Mouse (Mus musculus) limb, embryonic 14.5 days (tissue): ENCODE results near the gene Phf5a. TPM values are rescaled to one million over a fixed set of nuclear protein-coding genes. Genes with fewer than 3 reads are reported as not detected.
"Not testable (repeated sequence)": the region's sequence is repeated elsewhere in the genome, so short reads cannot be mapped to it uniquely, and the experiment has no call there.

Experiments used
- ATAC-seq: fragments of 200-750 bp; cut with Nextera tagmentation; 2 replicates; pipeline ENCODE4 v1.8.0; 2017; ENCODE audit warnings: low read depth, moderate number of reproducible peaks, moderate TSS enrichment; ENCODE audit not compliant: low FRiP score
- DNase-seq: peaks from one replicate; pipeline ENCODE4 v3.0.0-alpha.2; 2015; ENCODE audit warnings: low spot score
- H3K27ac ChIP-seq: fragments of 300-500 bp; sonication (generic); replicated peaks from 2 replicates; pipeline ENCODE4 v1.5.1; 2014; ENCODE audit warnings: low read depth, mild to moderate bottlenecking, low read length, moderate library complexity, mixed read lengths
- H3K27me3 ChIP-seq: fragments of 300-500 bp; sonication (generic); 2 replicates; pipeline ENCODE4 v1.6.1; 2014; ENCODE audit warnings: low read length, mixed read lengths; ENCODE audit not compliant: control insufficient read depth, insufficient read depth
- H3K36me3 ChIP-seq: fragments of 300-500 bp; sonication (generic); 2 replicates; pipeline ENCODE4 v1.6.1; 2014; ENCODE audit warnings: mild to moderate bottlenecking, low read length, moderate library complexity, mixed read lengths; ENCODE audit not compliant: control insufficient read depth, insufficient read depth
- H3K4me1 ChIP-seq: fragments of 300-500 bp; sonication (generic); 2 replicates; pipeline ENCODE4 v1.6.1; 2014; ENCODE audit warnings: antibody characterized with exemption, low read length, mixed read lengths; ENCODE audit not compliant: control insufficient read depth, insufficient read depth
- H3K4me2 ChIP-seq: fragments of 300-500 bp; sonication (generic); replicated peaks from 2 replicates; pipeline ENCODE4 v1.6.1; 2014; ENCODE audit warnings: low read depth, mild to moderate bottlenecking, low read length, moderate library complexity; ENCODE audit not compliant: severe bottlenecking
- H3K4me3 ChIP-seq: fragments of 300-500 bp; sonication (generic); replicated peaks from 2 replicates; pipeline ENCODE4 v1.5.1; 2014; ENCODE audit warnings: low read length
- H3K9ac ChIP-seq: fragments of 300-500 bp; sonication (generic); 2 replicates; pipeline ENCODE4 v1.6.1; 2014; ENCODE audit warnings: mild to moderate bottlenecking, low read depth, low read length, moderate library complexity; ENCODE audit not compliant: severe bottlenecking
- H3K9me3 ChIP-seq: fragments of 300-500 bp; sonication (generic); 2 replicates; pipeline ENCODE4 v1.6.1; 2016; ENCODE audit warnings: low read length; ENCODE audit not compliant: control insufficient read depth
- POLR2A ChIP-seq: fragments of 200-500 bp; IDR thresholded peaks from 2 replicates; pipeline ENCODE4 v1.8.0; 2012; ENCODE audit warnings: inconsistent platforms, mild to moderate bottlenecking, moderate library complexity, borderline replicate concordance; ENCODE audit not compliant: insufficient read depth, insufficient read length; ENCODE audit errors: extremely low read depth
- WGBS: fragments of 180-500 bp; shearing (Covaris S2); extraction: QIAGEN DNeasy Blood & Tissue Kit; methylation state at CpG from one replicate; pipeline ENCODE4 v1.1.7; 2014; 5-methylcytosine and 5-hydroxymethylcytosine counted together
- polyA plus RNA-seq, 2 experiments: library from polyadenylated mRNA; depleted of rRNA in 1 of 2; stranded (reverse) in 1 of 2; unstranded in 1 of 2; fragments of >200 nt; fragmentation: Nextera tagmentation in 1 of 2; extraction: Ambion mirVana in 1 of 2; gene quantifications; 2 replicates each; pipeline versions ENCODE4 v1.2.1 to v1.2.3; 2012 to 2014

Gene Phf5a
- polyA plus RNA-seq, 2 experiments = 96.8 to 163 TPM

DNA sequence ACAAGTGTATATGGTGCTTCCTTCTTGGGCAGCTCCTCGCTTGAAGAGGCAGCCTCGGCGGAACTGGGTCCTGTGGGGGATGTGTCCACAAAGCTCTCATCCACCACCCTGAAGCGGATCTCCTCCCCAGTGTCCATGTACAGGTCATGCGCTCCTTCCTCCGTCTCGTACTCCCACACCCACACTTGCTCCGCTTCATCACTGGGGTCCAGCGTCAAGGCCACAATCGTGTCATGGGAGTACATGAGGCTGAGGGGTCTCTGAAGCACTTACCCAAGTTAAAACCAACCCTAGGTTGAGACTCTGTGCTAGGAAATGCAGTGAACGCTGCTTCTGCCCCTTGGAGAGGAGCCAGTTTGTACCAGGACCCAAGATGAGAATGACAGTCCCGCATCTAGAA, 45.5 kb upstream of the Phf5a start:
- no peaks in the 10 kb centered on the region for H3K9me3 ChIP-seq
- H3K4me3 ChIP-seq = no peak overlapping the region
- no peaks in the 10 kb centered on the region for H3K27me3 ChIP-seq
- WGBS = 92% methylated on average over 12 of the region's 12 CpGs
- DNase-seq = no peak
- no peaks in the 10 kb centered on the region for H3K4me1 ChIP-seq
- no peak for TF ChIP-seq POLR2A
- H3K4me2 ChIP-seq = no peak overlapping the region
- peaks cover 61% of the 10 kb centered on the region for H3K36me3 ChIP-seq
- no peak for ATAC-seq
- H3K9ac ChIP-seq = no peak overlapping the region
- H3K27ac ChIP-seq = no peak overlapping the region

DNA sequence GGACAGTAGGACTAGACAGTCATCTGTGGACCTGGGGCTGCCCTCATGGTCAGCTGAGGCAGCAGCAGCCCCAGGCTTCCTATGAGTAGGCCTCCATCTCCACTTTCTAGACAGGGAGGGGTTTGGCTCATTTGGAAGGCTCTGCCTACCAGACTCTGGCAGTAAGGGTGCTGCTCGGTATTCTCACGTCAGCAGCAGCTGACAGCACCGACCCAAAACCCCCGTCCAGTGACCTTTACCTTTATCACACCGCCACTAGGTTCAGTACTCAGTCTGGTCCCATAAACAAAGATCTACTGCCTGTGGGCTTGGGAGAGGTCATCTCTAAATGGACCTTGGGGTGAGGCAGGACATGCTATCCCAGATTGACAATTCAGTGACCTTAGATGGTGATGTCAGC, 44.0 kb upstream of the Phf5a start:
- no peak overlapping the region for H3K4me3 ChIP-seq
- DNase-seq (no peak), ATAC-seq (no peak)
- no peak overlapping the region for H3K9ac ChIP-seq
- H3K27ac ChIP-seq = no peak overlapping the region
- WGBS = 84% methylated on average over 5 of the region's 5 CpGs
- no peak for TF ChIP-seq POLR2A
- no peaks in the 10 kb centered on the region for H3K27me3 ChIP-seq
- peaks cover 76% of the 10 kb centered on the region for H3K36me3 ChIP-seq
- H3K4me1 ChIP-seq = no peaks in the 10 kb centered on the region
- H3K9me3 ChIP-seq = no peaks in the 10 kb centered on the region
- no peak overlapping the region for H3K4me2 ChIP-seq

DNA sequence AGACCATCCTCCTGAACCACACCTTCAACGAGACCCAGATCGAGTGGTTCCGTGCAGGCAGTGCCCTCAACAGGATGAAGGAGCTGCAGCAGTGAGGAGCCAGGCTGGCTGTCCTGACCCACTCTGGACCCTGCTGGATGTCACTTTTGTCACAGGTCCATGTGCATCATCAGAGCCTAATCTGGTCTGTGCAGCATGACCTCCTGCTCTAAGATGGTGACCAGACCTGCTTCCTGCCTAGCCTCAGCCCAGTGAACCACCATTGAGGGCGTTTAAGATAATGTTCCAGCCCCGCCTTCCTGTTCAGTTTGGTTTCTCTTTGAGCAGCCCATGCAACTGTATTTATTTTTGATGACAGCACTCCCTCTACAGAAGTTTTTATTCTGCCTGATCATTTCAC, 43.0 kb upstream of the Phf5a start:
- Histone ChIP-seq H3K4me3 (no peak overlapping the region), H3K9me3 (no peaks in the 10 kb centered on the region), H3K9ac (no peak overlapping the region), H3K4me2 (no peak overlapping the region), H3K27ac (no peak overlapping the region), H3K36me3 (peaks cover 86% of the 10 kb centered on the region), H3K4me1 (no peaks in the 10 kb centered on the region), H3K27me3 (no peaks in the 10 kb centered on the region)
- 76% methylated on average over 5 of the region's 5 CpGs for WGBS
- ATAC-seq = no peak
- TF ChIP-seq POLR2A = no peak
- DNase-seq = no peak

DNA sequence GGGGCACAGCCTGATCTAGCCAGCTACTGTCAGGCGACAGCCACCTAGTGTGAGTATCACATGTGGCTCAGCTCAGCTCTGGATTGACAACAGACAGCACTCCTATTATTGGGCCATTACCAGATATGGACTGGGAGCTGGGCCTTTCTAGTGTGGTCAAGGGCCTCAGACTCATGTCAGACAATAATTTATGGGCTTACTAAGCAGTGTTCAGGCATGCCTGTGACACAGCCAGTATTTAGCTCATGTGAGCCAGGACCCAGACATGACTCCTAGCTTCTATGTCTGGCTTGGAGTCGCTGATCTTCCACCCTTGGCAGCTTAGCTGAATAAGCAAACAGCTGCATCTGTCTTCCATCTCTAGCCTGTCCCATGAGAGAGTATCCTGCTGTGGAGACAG, 40.8 kb upstream of the Phf5a start:
- H3K4me2 ChIP-seq = no peak overlapping the region
- H3K36me3 ChIP-seq = peaks cover 97% of the 10 kb centered on the region
- no peaks in the 10 kb centered on the region for H3K9me3 ChIP-seq
- no peaks in the 10 kb centered on the region for H3K4me1 ChIP-seq
- TF ChIP-seq POLR2A = no peak
- H3K4me3 ChIP-seq = no peak overlapping the region
- no peak overlapping the region for H3K9ac ChIP-seq
- ATAC-seq = no peak
- no peak overlapping the region for H3K27ac ChIP-seq
- H3K27me3 ChIP-seq = no peaks in the 10 kb centered on the region
- WGBS = 90% methylated on average over 2 of the region's 2 CpGs
- no peak for DNase-seq

- H3K36me3 ChIP-seq = peaks cover 96% of the 10 kb centered on the region
- not testable (repeated sequence) for H3K4me1 ChIP-seq, H3K9me3 ChIP-seq, H3K27ac ChIP-seq, DNase-seq, H3K4me3 ChIP-seq, ATAC-seq, H3K9ac ChIP-seq, H3K27me3 ChIP-seq, H3K4me2 ChIP-seq
- WGBS = 90% methylated on average over 4 of the region's 4 CpGs
Observed at GRCm38 (mm10) chr15:81908767-81909166, 37.1 kb upstream of the Phf5a start.

DNA sequence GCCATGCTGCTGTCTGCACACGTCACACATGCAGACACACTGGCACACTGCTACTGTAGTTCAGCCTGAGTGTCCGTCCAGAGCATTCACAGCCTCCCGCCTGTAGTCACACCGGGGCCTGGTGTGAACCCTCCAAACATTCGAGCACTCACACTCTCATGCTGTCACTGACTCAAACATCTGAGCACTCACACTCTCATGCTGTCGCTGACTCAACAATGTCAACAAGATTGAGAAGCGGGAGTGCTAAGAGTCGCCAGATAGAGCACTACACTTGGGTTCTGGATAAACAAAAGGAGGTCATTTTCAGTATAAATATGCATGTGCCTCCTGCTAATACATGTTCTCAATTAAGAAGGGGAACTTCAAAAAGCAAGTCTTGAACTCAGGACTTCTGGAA, 36.2 kb upstream of the Phf5a start:
- H3K9ac ChIP-seq = no peak overlapping the region
- ATAC-seq = no peak

More for the DNA sequence above, 36.2 kb upstream of the Phf5a start:
- Histone ChIP-seq H3K36me3 (peaks cover 94% of the 10 kb centered on the region), H3K4me1 (no peaks in the 10 kb centered on the region), H3K27ac (no peak overlapping the region), H3K9me3 (no peaks in the 10 kb centered on the region), H3K4me2 (no peak overlapping the region), H3K27me3 (no peaks in the 10 kb centered on the region), H3K4me3 (no peak overlapping the region)
- no peak for DNase-seq
- WGBS = 97% methylated on average over 8 of the region's 8 CpGs
- no peak for TF ChIP-seq POLR2A
